Mouse (Mus musculus) lung, embryonic 15.5 days (tissue): ENCODE results near the gene Gm17332. TPM values are rescaled to one million over a fixed set of nuclear protein-coding genes. Genes with fewer than 3 reads are reported as not detected.
"Not testable (repeated sequence)": the region's sequence is repeated elsewhere in the genome, so short reads cannot be mapped to it uniquely, and the experiment has no call there.

Experiments
- ATAC-seq: fragments of 200-750 bp; cut with Nextera tagmentation; 2 replicates; pipeline ENCODE4 v1.8.0; 2017; ENCODE audit warnings: moderate number of reproducible peaks, borderline replicate concordance; ENCODE audit not compliant: low FRiP score, low TSS enrichment; ENCODE audit errors: extremely low read depth
- H3K27ac ChIP-seq: fragments of 300-500 bp; sonication (generic); 2 replicates; pipeline ENCODE4 v1.5.1; 2015; ENCODE audit warnings: moderate library complexity, mild to moderate bottlenecking, inconsistent platforms
- H3K27me3 ChIP-seq: fragments of 300-500 bp; sonication (generic); 2 replicates; pipeline ENCODE4 v1.6.1; 2015; ENCODE audit warnings: inconsistent platforms
- H3K36me3 ChIP-seq: fragments of 300-500 bp; sonication (generic); 2 replicates; pipeline ENCODE4 v1.6.1; 2015; ENCODE audit warnings: inconsistent platforms
- H3K4me1 ChIP-seq: fragments of 300-500 bp; sonication (generic); 2 replicates; pipeline ENCODE4 v1.6.1; 2015; ENCODE audit warnings: inconsistent platforms
- H3K4me2 ChIP-seq: fragments of 300-500 bp; sonication (generic); 2 replicates; pipeline ENCODE4 v1.6.1; 2015; ENCODE audit warnings: inconsistent platforms, mild to moderate bottlenecking, moderate library complexity
- H3K4me3 ChIP-seq: fragments of 300-500 bp; sonication (generic); 2 replicates; pipeline ENCODE4 v1.5.1; 2015; ENCODE audit warnings: mild to moderate bottlenecking, inconsistent platforms
- H3K9ac ChIP-seq: fragments of 300-500 bp; sonication (generic); 2 replicates; pipeline ENCODE4 v1.6.1; 2015; ENCODE audit warnings: inconsistent platforms
- H3K9me3 ChIP-seq: fragments of 300-500 bp; sonication (generic); 2 replicates; pipeline ENCODE4 v1.6.1; 2016; ENCODE audit warnings: inconsistent platforms
- WGBS: fragments of 180-500 bp; shearing (Covaris S2); methylation state at CpG from one replicate; pipeline ENCODE4 v1.1.7; 2015; 5-methylcytosine and 5-hydroxymethylcytosine counted together
- polyA plus RNA-seq: library from polyadenylated mRNA; unstranded; fragments of >200 nt; fragmentation: Nextera tagmentation; extraction: Ambion mirVana; gene quantifications from 2 replicates; pipeline ENCODE4 v1.2.1, GENCODE M21; 2015

The Gm17332 gene
- polyA plus RNA-seq, 1 experiment from 2014 or later: not detected

DNA sequence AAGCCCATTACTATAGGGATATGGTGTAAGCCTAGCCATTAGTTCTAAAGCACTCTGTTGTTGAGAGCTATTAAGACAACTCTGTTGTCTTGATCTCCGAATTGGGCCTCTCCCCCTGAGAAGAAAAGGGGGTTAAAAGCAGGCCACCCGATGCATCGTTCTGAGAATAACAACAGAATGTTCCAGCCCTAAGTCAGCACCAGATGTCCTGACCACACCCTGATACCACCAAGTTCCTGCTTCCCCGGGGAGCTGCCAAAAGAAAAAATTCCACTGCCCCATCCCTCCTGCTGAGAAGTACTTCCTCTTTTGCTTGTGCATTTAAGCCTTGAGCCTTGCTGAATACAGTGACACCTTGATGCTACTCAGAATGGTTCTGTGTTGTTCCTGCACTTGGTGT, 48.5 kb downstream of the Gm17332 start:
- not testable (repeated sequence) for H3K4me1 ChIP-seq, H3K4me3 ChIP-seq, H3K9ac ChIP-seq, H3K27me3 ChIP-seq, ATAC-seq, H3K4me2 ChIP-seq, H3K27ac ChIP-seq, H3K9me3 ChIP-seq, H3K36me3 ChIP-seq
- 77% methylated on average over 4 of the region's 4 CpGs for WGBS

Other genes starting within 250 kb of the Gm17332 start
- 10.4 and 10.9 TPM in 2 replicates for gene Erlec1, start 228.1 kb downstream of the Gm17332 start, polyA plus RNA-seq
- 16.3 and 16.9 TPM in 2 replicates for gene Chac2, start 196.1 kb downstream of the Gm17332 start, polyA plus RNA-seq
- gene Stc2, start 187.6 kb upstream of the Gm17332 start, polyA plus RNA-seq: 3.0 and 3.7 TPM in 2 replicates